Mouse (Mus musculus): ENCODE data around the gene Nwd1.

DNA sequence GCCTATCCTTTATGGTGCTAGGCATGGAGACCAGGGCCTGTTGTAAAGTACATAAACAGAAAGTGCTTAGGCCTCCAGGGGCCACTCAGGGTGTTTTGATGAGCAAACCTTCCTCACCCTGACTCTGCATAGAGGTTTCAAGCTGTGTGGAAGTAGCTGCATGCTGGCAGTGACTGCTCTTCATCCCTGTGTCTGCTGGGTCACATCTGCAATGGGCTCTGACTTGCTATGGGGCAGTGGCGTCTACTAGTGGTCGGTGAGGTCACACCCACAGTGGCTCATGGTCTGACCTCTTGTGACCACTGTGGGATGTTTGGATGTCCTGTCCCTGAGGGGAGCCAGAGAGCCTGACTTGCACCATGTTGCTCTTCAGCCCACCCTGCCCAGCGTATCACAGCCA lies 104.6 kb downstream of the Nwd1 start:
- TF ChIP-seq CTCF (IDR thresholded peaks at IDR 0.05; ENCODE audit: low read depth, low read length) (peak; percentile 60), EP300 (IDR thresholded peaks at IDR 0.05; ENCODE audit: insufficient read depth, low read depth, low read length) (no peak)

Measured in ES-Bruce4 (cell line).